Mouse (Mus musculus) limb, embryonic 13.5 days (tissue): ENCODE data around the gene Rpl32. TPM values are rescaled to one million over a fixed set of nuclear protein-coding genes. Genes with fewer than 3 reads are reported as not detected.
A peak's percentile ranks its signal among the peaks of the same experiment; 100 is the strongest.

Source experiments
- ATAC-seq: fragments of 200-750 bp; cut with Nextera tagmentation; 2 replicates; pipeline ENCODE4 v1.8.0; 2017; ENCODE audit warnings: low read depth, moderate number of reproducible peaks, moderate TSS enrichment; ENCODE audit not compliant: low FRiP score
- H3K27ac ChIP-seq: fragments of 300-500 bp; sonication (generic); 2 replicates; pipeline ENCODE4 v1.5.1; 2015; ENCODE audit warnings: inconsistent platforms, mild to moderate bottlenecking, moderate library complexity
- H3K27me3 ChIP-seq: fragments of 300-500 bp; sonication (generic); 2 replicates; pipeline ENCODE4 v1.6.1; 2015; ENCODE audit warnings: mild to moderate bottlenecking, inconsistent platforms
- H3K36me3 ChIP-seq: fragments of 300-500 bp; sonication (generic); 2 replicates; pipeline ENCODE4 v1.6.1; 2015; ENCODE audit warnings: inconsistent platforms, mild to moderate bottlenecking, moderate library complexity
- H3K4me1 ChIP-seq: fragments of 300-500 bp; sonication (generic); 2 replicates; pipeline ENCODE4 v1.6.1; 2015; ENCODE audit warnings: inconsistent platforms
- H3K4me2 ChIP-seq: fragments of 300-500 bp; sonication (generic); replicated peaks from 2 replicates; pipeline ENCODE4 v1.6.1; 2015; ENCODE audit warnings: inconsistent platforms, mild to moderate bottlenecking, moderate library complexity
- H3K4me3 ChIP-seq: fragments of 300-500 bp; sonication (generic); 2 replicates; pipeline ENCODE4 v1.5.1; 2015; ENCODE audit warnings: moderate library complexity, mild to moderate bottlenecking, inconsistent platforms
- H3K9ac ChIP-seq: fragments of 300-500 bp; sonication (generic); 2 replicates; pipeline ENCODE4 v1.6.1; 2015; ENCODE audit warnings: mild to moderate bottlenecking, inconsistent platforms
- H3K9me3 ChIP-seq: fragments of 300-500 bp; sonication (generic); 2 replicates; pipeline ENCODE4 v1.6.1; 2016; ENCODE audit warnings: inconsistent platforms
- WGBS: fragments of 180-500 bp; shearing (Covaris S2); methylation state at CpG from one replicate; pipeline ENCODE4 v1.1.7; 2015; 5-methylcytosine and 5-hydroxymethylcytosine counted together
- polyA plus RNA-seq: library from polyadenylated mRNA; unstranded; fragments of >200 nt; fragmentation: Nextera tagmentation; extraction: Ambion mirVana; gene quantifications from 2 replicates; pipeline ENCODE4 v1.2.1, GENCODE M21; 2015

Rpl32 gene
- polyA plus RNA-seq, 1 experiment from 2014 or later, result 2,057 TPM

DNA sequence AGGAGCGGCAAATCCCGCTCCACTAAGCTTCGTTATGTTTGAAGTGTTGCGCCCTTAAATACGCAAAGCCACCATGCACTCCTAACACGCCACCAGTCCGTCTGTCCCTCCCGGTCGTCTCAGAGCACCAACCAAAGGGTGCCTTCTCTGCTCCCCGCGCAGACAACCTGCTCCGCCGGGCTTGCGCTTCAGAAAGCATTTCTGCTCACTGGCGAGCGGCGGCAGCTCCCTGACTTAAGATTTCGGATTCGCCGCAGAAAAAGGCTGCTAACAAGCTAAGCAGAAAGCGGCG lies 405 bp downstream of the Rpl32 start:
- peak overlapping the region; percentile 96 for H3K4me2 ChIP-seq
- H3K27me3 ChIP-seq, result no peaks in the 10 kb centered on the region
- ATAC-seq, result no peak
- H3K9me3 ChIP-seq, result no peaks in the 10 kb centered on the region
- under 1% methylated on average over 22 of the region's 22 CpGs for whole genome bisulfite sequencing
- H3K4me1 ChIP-seq, result peaks cover 20% of the 10 kb centered on the region
- peak overlapping the region; percentile 100 for H3K4me3 ChIP-seq
- H3K27ac ChIP-seq, result peak overlapping the region; percentile 97
- H3K9ac ChIP-seq, result peak overlapping the region; percentile 99
- H3K36me3 ChIP-seq, result peaks cover 43% of the 10 kb centered on the region

DNA sequence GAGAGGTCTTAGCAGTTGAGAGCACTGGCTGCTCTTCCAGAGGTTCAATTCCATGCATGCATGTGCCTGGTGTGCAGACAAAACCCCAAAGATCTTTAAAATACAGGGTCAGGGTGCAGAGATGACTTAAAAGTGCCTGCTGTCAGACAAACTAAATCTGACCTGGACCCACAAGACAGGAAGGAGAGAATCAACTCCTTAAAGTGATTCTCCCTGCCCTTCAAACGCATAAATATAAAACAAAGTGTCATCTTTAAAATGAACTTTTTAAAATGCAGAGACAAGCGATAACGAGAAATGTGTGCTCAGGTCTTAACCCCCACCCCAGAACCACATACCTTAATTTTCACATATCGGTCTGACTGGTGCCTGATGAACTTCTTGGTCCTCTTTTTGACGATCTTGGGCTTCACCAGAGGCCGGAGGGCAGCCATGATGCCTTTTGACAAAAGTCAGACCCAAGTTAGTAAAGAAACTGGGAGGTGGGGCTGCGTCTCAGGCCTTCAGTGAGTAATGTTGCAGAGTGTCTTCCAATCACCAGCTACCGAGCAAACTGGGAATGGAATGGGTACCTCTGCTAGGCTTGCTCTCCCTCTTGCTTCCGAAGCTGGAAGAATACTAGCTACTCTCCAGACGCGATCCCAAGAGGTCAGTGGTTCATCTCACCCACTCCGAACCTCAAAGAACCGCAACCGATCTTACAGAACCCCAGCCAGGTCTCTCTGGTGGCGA lies 917 bp downstream of the Rpl32 start:
- H3K4me2 ChIP-seq, result peak overlapping the region; percentile 96
- H3K4me1 ChIP-seq, result peaks cover 20% of the 10 kb centered on the region
- ATAC-seq, result no peak
- no peaks in the 10 kb centered on the region for H3K27me3 ChIP-seq
- H3K9me3 ChIP-seq, result no peaks in the 10 kb centered on the region
- H3K27ac ChIP-seq, result peak overlapping the region; percentile 97
- H3K36me3 ChIP-seq, result peaks cover 48% of the 10 kb centered on the region
- 3% methylated on average over 15 of the region's 15 CpGs for WGBS
- H3K9ac ChIP-seq, result peak overlapping the region; percentile 99
- H3K4me3 ChIP-seq, result peak overlapping the region; percentile 100

- H3K27ac ChIP-seq, result no peak overlapping the region
- H3K4me3 ChIP-seq, result no peak overlapping the region
- peaks cover 20% of the 10 kb centered on the region for H3K4me1 ChIP-seq
- WGBS, result 67% methylated on average over 10 of the region's 10 CpGs
- no peaks in the 10 kb centered on the region for H3K27me3 ChIP-seq
- H3K4me2 ChIP-seq, result no peak overlapping the region
- H3K9ac ChIP-seq, result no peak overlapping the region
- peaks cover 77% of the 10 kb centered on the region for H3K36me3 ChIP-seq
- no peak for ATAC-seq
- H3K9me3 ChIP-seq, result no peaks in the 10 kb centered on the region
Observed at GRCm38 (mm10) chr6:115804432-115805192, 3.9 kb downstream of the Rpl32 start.

GRCm38 (mm10) chr6:115803541-115804382 lies 4.8 kb downstream of the Rpl32 start:
- Histone ChIP-seq H3K4me1 (peaks cover 20% of the 10 kb centered on the region), H3K27ac (no peak overlapping the region), H3K9ac (no peak overlapping the region), H3K4me2 (no peak overlapping the region), H3K9me3 (no peaks in the 10 kb centered on the region), H3K27me3 (no peaks in the 10 kb centered on the region), H3K36me3 (peaks cover 85% of the 10 kb centered on the region), H3K4me3 (no peak overlapping the region)
- ATAC-seq, result peak; percentile 26
- WGBS, result 44% methylated on average over 16 of the region's 16 CpGs

DNA sequence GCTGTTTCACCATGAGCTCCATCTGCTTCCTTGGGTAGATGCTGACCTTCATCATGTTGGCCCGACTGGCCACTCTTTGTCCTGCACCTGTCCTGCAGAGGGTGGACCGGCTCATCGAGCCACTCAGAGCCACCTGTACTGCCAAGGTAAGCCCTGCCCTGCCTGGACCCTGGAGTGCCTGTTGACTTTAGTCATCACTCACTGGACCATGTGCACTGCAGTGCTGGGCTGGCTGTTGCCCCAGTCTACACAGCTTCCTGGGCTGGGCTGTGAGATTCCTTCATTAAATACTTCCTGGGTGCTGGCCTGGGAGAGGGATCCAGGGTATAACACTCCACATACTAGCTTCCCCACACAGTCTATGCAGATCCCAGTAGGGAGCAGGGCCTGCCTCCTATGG lies 6.7 kb downstream of the Rpl32 start:
- no peaks in the 10 kb centered on the region for H3K27me3 ChIP-seq
- 96% methylated on average over 3 of the region's 3 CpGs for WGBS
- no peaks in the 10 kb centered on the region for H3K9me3 ChIP-seq
- H3K4me3 ChIP-seq, result no peak overlapping the region
- no peak overlapping the region for H3K4me2 ChIP-seq
- no peak overlapping the region for H3K9ac ChIP-seq
- no peak overlapping the region for H3K27ac ChIP-seq
- no peak for ATAC-seq
- H3K36me3 ChIP-seq, result peaks cover 97% of the 10 kb centered on the region
- peaks cover 12% of the 10 kb centered on the region for H3K4me1 ChIP-seq

DNA sequence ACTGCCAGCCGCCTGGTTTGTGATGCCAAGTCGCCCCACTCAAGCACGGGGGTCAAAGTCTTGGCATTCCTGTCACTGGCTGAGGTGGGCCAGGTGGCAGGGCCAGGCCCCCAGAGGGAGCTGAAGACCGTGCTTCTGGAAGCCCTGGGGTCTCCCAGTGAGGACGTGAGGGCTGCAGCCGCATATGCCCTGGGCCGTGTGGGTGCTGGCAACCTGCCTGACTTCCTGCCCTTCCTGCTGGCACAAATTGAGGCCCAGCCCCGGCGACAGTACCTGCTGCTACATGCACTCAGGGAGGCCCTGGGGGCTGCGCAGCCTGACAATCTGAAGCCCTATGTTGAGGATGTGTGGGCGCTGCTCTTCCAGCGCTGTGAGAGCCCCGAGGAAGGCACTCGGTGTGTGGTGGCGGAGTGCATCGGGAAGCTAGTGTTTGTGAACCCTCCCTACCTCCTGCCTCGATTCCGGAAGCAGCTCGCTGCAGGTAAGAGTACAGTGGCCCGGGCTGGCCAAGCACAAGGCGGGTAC lies 15.8 kb downstream of the Rpl32 start:
- Histone ChIP-seq H3K27ac (no peak overlapping the region), H3K4me2 (no peak overlapping the region), H3K36me3 (peaks cover 99% of the 10 kb centered on the region), H3K9me3 (no peaks in the 10 kb centered on the region), H3K9ac (no peak overlapping the region; the same call in 1 of the 2 replicates), H3K4me3 (no peak overlapping the region), H3K27me3 (no peaks in the 10 kb centered on the region), H3K4me1 (peaks cover 9% of the 10 kb centered on the region; the same call in 1 of the 2 replicates)
- WGBS, result 87% methylated on average over 21 of the region's 21 CpGs
- ATAC-seq, result no peak

- Histone ChIP-seq H3K9me3 (no peaks in the 10 kb centered on the region), H3K9ac (peak overlapping the region; percentile 4; the same call in 1 of the 2 replicates), H3K4me2 (no peak overlapping the region), H3K4me1 (peaks cover 9% of the 10 kb centered on the region; the same call in 1 of the 2 replicates), H3K27ac (no peak overlapping the region), H3K36me3 (peaks cover 99% of the 10 kb centered on the region), H3K4me3 (no peak overlapping the region), H3K27me3 (no peaks in the 10 kb centered on the region)
- peak; percentile 52; the same call in 1 of the 2 replicates for ATAC-seq
- WGBS, result 79% methylated on average over 34 of the region's 34 CpGs
Observed at GRCm38 (mm10) chr6:115791842-115792686, 16.5 kb downstream of the Rpl32 start.

DNA sequence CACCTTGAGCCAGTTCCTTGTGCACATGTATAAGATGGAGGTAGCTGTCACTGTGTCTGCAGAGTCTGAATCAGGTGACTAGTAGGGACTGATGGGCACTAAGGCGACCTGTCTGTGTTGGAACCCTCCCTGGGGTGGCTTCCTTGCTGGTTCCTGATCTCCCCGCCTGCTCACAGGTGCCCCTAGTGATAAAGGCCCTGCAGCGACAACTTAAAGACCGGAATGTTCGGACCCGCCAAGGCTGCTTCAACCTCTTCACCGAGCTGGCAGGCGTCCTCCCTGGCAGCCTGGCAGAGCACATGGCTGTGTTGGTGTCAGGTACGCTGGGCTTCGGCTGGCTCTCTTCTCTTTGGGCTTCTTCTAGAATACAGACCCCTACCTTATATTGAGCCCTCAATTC lies 17.5 kb downstream of the Rpl32 start:
- Histone ChIP-seq H3K27me3 (no peaks in the 10 kb centered on the region), H3K4me1 (peaks cover 9% of the 10 kb centered on the region; the same call in 1 of the 2 replicates), H3K4me2 (no peak overlapping the region), H3K4me3 (no peak overlapping the region), H3K9me3 (no peaks in the 10 kb centered on the region), H3K36me3 (peaks cover 99% of the 10 kb centered on the region), H3K9ac (no peak overlapping the region), H3K27ac (no peak overlapping the region)
- no peak for ATAC-seq
- 86% methylated on average over 10 of the region's 10 CpGs for WGBS

DNA sequence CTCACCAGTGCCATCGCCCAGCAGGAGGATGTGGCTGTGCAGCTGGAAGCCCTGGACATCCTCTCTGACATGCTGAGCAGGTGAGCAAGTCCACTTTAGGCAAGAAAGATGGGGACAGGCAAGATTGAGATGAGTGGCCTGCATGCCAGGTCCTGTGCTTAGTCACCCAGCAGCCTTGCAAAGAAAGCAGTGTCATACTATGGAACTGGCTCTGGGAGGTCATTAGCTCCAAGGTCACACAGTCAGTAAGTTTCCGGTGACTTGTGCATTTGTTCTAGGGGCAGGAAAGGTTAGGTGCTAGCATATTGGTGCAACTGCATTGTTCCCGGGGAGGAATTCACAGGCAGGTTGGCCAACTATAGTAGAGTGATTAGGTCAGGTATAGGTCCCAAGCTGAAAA lies 25.8 kb downstream of the Rpl32 start:
- H3K27ac ChIP-seq, result no peak overlapping the region

GRCm38 (mm10) chr6:115776363-115776762 lies 32.2 kb downstream of the Rpl32 start:
- H3K9me3 ChIP-seq, result no peaks in the 10 kb centered on the region
- peak overlapping the region; percentile 98 for H3K4me2 ChIP-seq
- H3K36me3 ChIP-seq, result peaks cover 37% of the 10 kb centered on the region
- H3K27me3 ChIP-seq, result no peaks in the 10 kb centered on the region
- H3K27ac ChIP-seq, result peak overlapping the region; percentile 84; the same call in 1 of the 2 replicates
- ATAC-seq, result no peak
- H3K9ac ChIP-seq, result peak overlapping the region; percentile 86
- H3K4me3 ChIP-seq, result peak overlapping the region; percentile 85
- H3K4me1 ChIP-seq, result peaks cover 29% of the 10 kb centered on the region
- WGBS, result 46% methylated on average over 9 of the region's 9 CpGs

More for the DNA sequence above, 25.8 kb downstream of the Rpl32 start:
- H3K9me3 ChIP-seq, result no peaks in the 10 kb centered on the region
- WGBS, result 95% methylated on average over 3 of the region's 3 CpGs
- H3K4me3 ChIP-seq, result no peak overlapping the region
- no peak for ATAC-seq
- H3K4me2 ChIP-seq, result no peak overlapping the region
- H3K27me3 ChIP-seq, result no peaks in the 10 kb centered on the region
- H3K9ac ChIP-seq, result no peak overlapping the region
- peaks cover 94% of the 10 kb centered on the region for H3K36me3 ChIP-seq
- H3K4me1 ChIP-seq, result no peaks in the 10 kb centered on the region

DNA sequence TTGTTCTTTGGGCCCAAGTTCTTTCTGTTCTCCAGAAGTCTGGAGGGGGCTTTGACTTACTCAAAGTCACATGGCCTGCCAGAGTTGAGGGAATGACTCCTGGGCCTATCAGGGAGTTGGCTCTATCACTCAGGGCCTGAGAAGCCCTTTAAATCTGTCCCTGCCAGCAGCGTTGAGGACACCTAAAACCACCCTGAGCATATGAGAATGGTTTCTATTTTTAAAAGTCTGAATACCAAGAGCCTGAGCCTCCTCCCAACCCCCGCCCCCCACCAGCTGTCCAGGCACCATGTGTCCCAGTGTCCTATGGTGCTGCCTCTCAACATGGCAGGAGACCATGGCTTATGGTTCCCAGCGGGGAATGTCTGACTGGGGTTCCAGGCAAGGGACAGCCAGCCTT lies 32.7 kb downstream of the Rpl32 start:
- peak overlapping the region; percentile 84; the same call in 1 of the 2 replicates for H3K27ac ChIP-seq
- peak; percentile 62 for ATAC-seq

More for the DNA sequence above, 32.7 kb downstream of the Rpl32 start:
- H3K4me3 ChIP-seq, result peak overlapping the region; percentile 85
- H3K9ac ChIP-seq, result peak overlapping the region; percentile 86
- H3K36me3 ChIP-seq, result peaks cover 32% of the 10 kb centered on the region
- WGBS, result 60% methylated on average over 3 of the region's 3 CpGs
- H3K4me2 ChIP-seq, result peak overlapping the region; percentile 98
- no peaks in the 10 kb centered on the region for H3K9me3 ChIP-seq
- H3K4me1 ChIP-seq, result peaks cover 29% of the 10 kb centered on the region
- H3K27me3 ChIP-seq, result no peaks in the 10 kb centered on the region
